Mouse (Mus musculus) megakaryocyte, embryonic 14.5 days (primary cell): ENCODE results near the gene Glp2r.

Experiments used
- FLI1 ChIP-seq: IDR thresholded peaks from 2 replicates; pipeline ENCODE4 v1.6.1; 2012; ENCODE audit warnings: low read length, inconsistent platforms, mixed read lengths
- GATA1 ChIP-seq: IDR thresholded peaks from 3 replicates; pipeline ENCODE4 v1.6.1; 2012; ENCODE audit warnings: mixed read lengths, low read length, inconsistent platforms, borderline replicate concordance

DNA sequence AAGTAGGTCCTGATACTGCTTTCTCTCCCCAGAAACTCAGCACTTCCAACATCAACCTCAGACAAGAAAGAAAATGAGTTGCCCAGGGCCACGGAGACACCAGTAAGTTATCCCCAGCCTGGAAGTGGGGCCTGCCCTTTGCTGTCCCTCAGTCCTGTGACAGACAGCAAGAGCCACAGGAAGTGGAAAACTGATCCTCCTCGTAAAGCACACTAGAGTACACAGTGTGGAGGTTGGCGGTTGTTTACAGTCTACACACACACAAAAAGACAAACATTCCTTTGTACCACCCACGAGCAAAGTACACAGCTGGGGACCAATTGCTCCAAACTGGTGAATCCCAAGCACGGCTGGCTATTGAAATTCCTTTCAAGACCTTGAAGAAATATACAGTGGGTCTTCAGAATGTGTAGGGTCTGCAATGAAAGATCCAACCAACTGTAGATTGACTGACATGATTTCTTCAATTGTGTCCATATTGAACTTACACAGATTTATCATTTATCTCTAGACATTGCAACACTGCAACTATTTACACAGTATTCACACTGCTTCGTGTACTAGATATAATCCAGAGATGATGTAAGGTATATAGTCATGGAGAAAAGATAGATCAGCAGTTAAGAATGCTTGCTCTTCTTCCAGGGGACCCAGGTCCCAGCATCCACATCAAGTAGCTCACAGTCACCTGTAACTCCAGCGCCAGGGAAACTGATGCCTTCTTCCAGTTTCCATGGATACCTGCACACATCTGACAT, 48.4 kb downstream of the Glp2r start:
- TF ChIP-seq GATA1, result no peak
- no peak for TF ChIP-seq FLI1
